Mouse (Mus musculus): ENCODE data around the gene E130114P18Rik. TPM values are rescaled to one million over a fixed set of nuclear protein-coding genes. Genes with fewer than 3 reads are reported as not detected.

Gene E130114P18Rik
- polyA plus RNA-seq, 1 experiment from 2014 or later, result 0.54 TPM

DNA sequence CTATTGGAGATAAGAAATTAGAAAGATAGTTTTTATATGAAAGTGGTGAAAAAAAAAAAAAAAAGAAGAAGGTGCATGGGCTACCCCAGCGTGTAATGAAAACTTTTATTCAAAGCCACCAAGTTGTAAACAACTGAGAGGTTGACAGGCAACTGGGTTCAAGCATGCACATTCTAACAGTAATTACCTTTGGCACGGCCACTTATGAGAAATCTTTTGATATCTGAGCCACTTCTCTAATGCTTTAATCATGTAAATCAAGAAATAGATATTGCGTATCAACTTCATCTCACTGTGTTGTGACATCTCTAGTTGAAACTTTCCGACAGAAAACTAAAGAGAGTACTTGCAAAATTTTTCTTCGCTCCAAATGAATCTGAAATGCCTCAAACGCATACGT lies 192.7 kb downstream of the E130114P18Rik start:
- peaks cover 4% of the 10 kb centered on the region; the same call in 1 of the 2 replicates for H3K27me3 ChIP-seq (ENCODE audit: insufficient read depth, low read length)
- no peaks in the 10 kb centered on the region for H3K9me3 ChIP-seq (ENCODE audit: low read length)
- ATAC-seq (ENCODE audit: low FRiP score, low TSS enrichment), result no peak
- no peak overlapping the region for H3K27ac ChIP-seq (ENCODE audit: low read length)
- H3K9ac ChIP-seq (replicated peaks; ENCODE audit: low read length), result no peak overlapping the region
- no peak overlapping the region for H3K4me2 ChIP-seq (replicated peaks; ENCODE audit: low read depth, low read length)
- 85% methylated on average over 7 of the region's 7 CpGs for WGBS
- H3K4me3 ChIP-seq (ENCODE audit: low read length), result no peak overlapping the region
- H3K4me1 ChIP-seq (ENCODE audit: insufficient read depth, low read length), result 0 out of 2 replicates have a peak, but pooled peaks cover 6% of the 10 kb centered on the region
- no peaks in the 10 kb centered on the region for H3K36me3 ChIP-seq (ENCODE audit: insufficient read depth, low read length)

- no peak for ATAC-seq (ENCODE audit: low FRiP score, low TSS enrichment)
- Histone ChIP-seq H3K4me3 (ENCODE audit: low read length) (no peak overlapping the region), H3K27ac (ENCODE audit: low read length) (no peak overlapping the region), H3K27me3 (ENCODE audit: insufficient read depth, low read length) (peaks cover 4% of the 10 kb centered on the region; the same call in 1 of the 2 replicates), H3K4me2 (replicated peaks; ENCODE audit: low read depth, low read length) (no peak overlapping the region), H3K4me1 (ENCODE audit: insufficient read depth, low read length) (0 out of 2 replicates have a peak, but pooled peaks cover 6% of the 10 kb centered on the region), H3K36me3 (ENCODE audit: insufficient read depth, low read length) (no peaks in the 10 kb centered on the region), H3K9ac (replicated peaks; ENCODE audit: low read length) (no peak overlapping the region), H3K9me3 (ENCODE audit: low read length) (no peaks in the 10 kb centered on the region)
- 70% methylated on average over 9 of the region's 9 CpGs for WGBS
Observed at GRCm38 (mm10) chr4:97584445-97585130, 193.3 kb downstream of the E130114P18Rik start.

- H3K4me1 ChIP-seq (ENCODE audit: insufficient read depth, low read length), result 0 out of 2 replicates have a peak, but pooled peaks cover 6% of the 10 kb centered on the region
- 30% methylated on average over 15 of the region's 15 CpGs for WGBS
- no peak overlapping the region for H3K27ac ChIP-seq (ENCODE audit: low read length)
- H3K9ac ChIP-seq (replicated peaks; ENCODE audit: low read length), result no peak overlapping the region
- peak overlapping the region; percentile 37 for H3K4me2 ChIP-seq (replicated peaks; ENCODE audit: low read depth, low read length)
- peak overlapping the region; percentile 14; the same call in 1 of the 2 replicates for H3K4me3 ChIP-seq (ENCODE audit: low read length)
- H3K27me3 ChIP-seq (ENCODE audit: insufficient read depth, low read length), result peaks cover 4% of the 10 kb centered on the region; the same call in 1 of the 2 replicates
- ATAC-seq (ENCODE audit: low FRiP score, low TSS enrichment), result peak; percentile 83; the same call in 1 of the 2 replicates
- H3K9me3 ChIP-seq (ENCODE audit: low read length), result no peaks in the 10 kb centered on the region
- H3K36me3 ChIP-seq (ENCODE audit: insufficient read depth, low read length), result no peaks in the 10 kb centered on the region
Observed at GRCm38 (mm10) chr4:97582796-97583430, 195.0 kb downstream of the E130114P18Rik start.

DNA sequence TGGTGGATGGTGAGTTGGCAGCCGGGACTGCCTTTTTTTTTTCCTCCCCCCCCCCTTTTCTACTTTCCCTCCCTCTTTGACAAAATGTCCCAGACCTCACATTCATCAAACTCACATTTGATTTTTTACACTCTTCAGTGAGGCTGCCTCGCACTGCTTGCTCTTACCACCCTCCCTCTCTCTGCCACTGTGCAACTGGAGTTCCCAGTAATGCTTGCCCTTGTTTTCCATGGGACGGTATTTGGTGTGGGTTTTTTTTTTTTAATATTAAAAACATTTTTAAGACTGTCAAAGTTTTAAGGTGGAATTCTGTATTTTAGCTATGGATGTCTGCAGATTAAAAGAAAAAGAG lies 195.8 kb downstream of the E130114P18Rik start:
- Histone ChIP-seq H3K27ac (ENCODE audit: low read length) (no peak overlapping the region), H3K9me3 (ENCODE audit: low read length) (no peaks in the 10 kb centered on the region), H3K9ac (replicated peaks; ENCODE audit: low read length) (no peak overlapping the region), H3K4me2 (replicated peaks; ENCODE audit: low read depth, low read length) (no peak overlapping the region), H3K27me3 (ENCODE audit: insufficient read depth, low read length) (peaks cover 4% of the 10 kb centered on the region; the same call in 1 of the 2 replicates), H3K36me3 (ENCODE audit: insufficient read depth, low read length) (no peaks in the 10 kb centered on the region), H3K4me1 (ENCODE audit: insufficient read depth, low read length) (0 out of 2 replicates have a peak, but pooled peaks cover 6% of the 10 kb centered on the region), H3K4me3 (ENCODE audit: low read length) (no peak overlapping the region)
- 54% methylated on average over 3 of the region's 3 CpGs for WGBS
- no peak for ATAC-seq (ENCODE audit: low FRiP score, low TSS enrichment)

GRCm38 (mm10) chr4:97581314-97582063 lies 196.4 kb downstream of the E130114P18Rik start:
- no peaks in the 10 kb centered on the region for H3K9me3 ChIP-seq (ENCODE audit: low read length)
- no peak overlapping the region for H3K4me3 ChIP-seq (ENCODE audit: low read length)
- ATAC-seq (ENCODE audit: low FRiP score, low TSS enrichment), result no peak
- H3K27me3 ChIP-seq (ENCODE audit: insufficient read depth, low read length), result peaks cover 4% of the 10 kb centered on the region; the same call in 1 of the 2 replicates
- 0 out of 2 replicates have a peak, but pooled peaks cover 6% of the 10 kb centered on the region for H3K4me1 ChIP-seq (ENCODE audit: insufficient read depth, low read length)
- 62% methylated on average over 12 of the region's 12 CpGs for WGBS
- H3K27ac ChIP-seq (ENCODE audit: low read length), result no peak overlapping the region
- H3K36me3 ChIP-seq (ENCODE audit: insufficient read depth, low read length), result no peaks in the 10 kb centered on the region
- no peak overlapping the region for H3K9ac ChIP-seq (replicated peaks; ENCODE audit: low read length)
- H3K4me2 ChIP-seq (replicated peaks; ENCODE audit: low read depth, low read length), result no peak overlapping the region

GRCm38 (mm10) chr4:97580906-97581305 lies 197.0 kb downstream of the E130114P18Rik start:
- H3K27me3 ChIP-seq (ENCODE audit: insufficient read depth, low read length), result peaks cover 4% of the 10 kb centered on the region; the same call in 1 of the 2 replicates
- no peaks in the 10 kb centered on the region for H3K9me3 ChIP-seq (ENCODE audit: low read length)
- no peaks in the 10 kb centered on the region for H3K36me3 ChIP-seq (ENCODE audit: insufficient read depth, low read length)
- WGBS, result 85% methylated on average over 7 of the region's 7 CpGs
- no peak overlapping the region for H3K4me2 ChIP-seq (replicated peaks; ENCODE audit: low read depth, low read length)
- ATAC-seq (ENCODE audit: low FRiP score, low TSS enrichment), result no peak
- H3K27ac ChIP-seq (ENCODE audit: low read length), result no peak overlapping the region
- H3K9ac ChIP-seq (replicated peaks; ENCODE audit: low read length), result no peak overlapping the region
- 0 out of 2 replicates have a peak, but pooled peaks cover 6% of the 10 kb centered on the region for H3K4me1 ChIP-seq (ENCODE audit: insufficient read depth, low read length)
- H3K4me3 ChIP-seq (ENCODE audit: low read length), result no peak overlapping the region

DNA sequence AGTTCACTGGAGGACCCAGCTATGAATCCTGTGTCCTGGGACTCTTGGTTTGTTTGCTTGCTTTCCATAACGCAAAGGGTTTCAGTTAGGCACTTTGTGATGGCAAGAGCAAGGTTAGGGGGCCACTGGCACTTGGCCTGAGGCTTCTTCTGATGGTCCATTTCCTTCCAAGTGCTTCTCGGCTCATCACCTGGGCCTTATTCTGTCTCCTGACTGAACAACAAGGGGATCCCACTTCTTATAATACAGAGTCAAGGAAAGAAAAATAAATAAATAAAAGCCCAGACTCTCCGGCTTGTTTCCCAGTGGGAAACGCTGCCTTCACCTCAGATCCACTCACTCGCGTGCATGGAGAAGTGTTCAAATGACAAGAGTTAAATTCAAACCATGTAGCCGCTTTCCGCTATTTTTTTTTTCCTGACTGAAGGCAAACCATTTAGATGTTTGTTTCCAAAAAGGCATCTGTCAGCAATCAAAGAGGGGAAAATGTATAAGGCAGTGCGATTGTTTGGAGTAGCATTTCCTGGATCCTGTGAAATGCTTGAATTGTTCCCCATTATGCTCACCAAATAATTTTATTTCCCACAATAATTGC lies 199.2 kb downstream of the E130114P18Rik start:
- H3K9me3 ChIP-seq (ENCODE audit: low read length), result no peaks in the 10 kb centered on the region
- H3K9ac ChIP-seq (replicated peaks; ENCODE audit: low read length), result no peak overlapping the region
- 0 out of 2 replicates have a peak, but pooled peaks cover 6% of the 10 kb centered on the region for H3K4me1 ChIP-seq (ENCODE audit: insufficient read depth, low read length)
- H3K4me2 ChIP-seq (replicated peaks; ENCODE audit: low read depth, low read length), result no peak overlapping the region
- peaks cover 4% of the 10 kb centered on the region; the same call in 1 of the 2 replicates for H3K27me3 ChIP-seq (ENCODE audit: insufficient read depth, low read length)
- no peak for ATAC-seq (ENCODE audit: low FRiP score, low TSS enrichment)
- no peak overlapping the region for H3K4me3 ChIP-seq (ENCODE audit: low read length)
- no peaks in the 10 kb centered on the region for H3K36me3 ChIP-seq (ENCODE audit: insufficient read depth, low read length)
- no peak overlapping the region for H3K27ac ChIP-seq (ENCODE audit: low read length)
- 79% methylated on average over 9 of the region's 9 CpGs for WGBS

GRCm38 (mm10) chr4:97577431-97577830 lies 200.4 kb downstream of the E130114P18Rik start:
- H3K9ac ChIP-seq (replicated peaks; ENCODE audit: low read length), result no peak overlapping the region
- no peak overlapping the region for H3K27ac ChIP-seq (ENCODE audit: low read length)
- H3K36me3 ChIP-seq (ENCODE audit: insufficient read depth, low read length), result no peaks in the 10 kb centered on the region
- 58% methylated on average over 5 of the region's 5 CpGs for WGBS
- H3K9me3 ChIP-seq (ENCODE audit: low read length), result no peaks in the 10 kb centered on the region
- 0 out of 2 replicates have a peak, but pooled peaks cover 2% of the 10 kb centered on the region for H3K4me1 ChIP-seq (ENCODE audit: insufficient read depth, low read length)
- H3K4me3 ChIP-seq (ENCODE audit: low read length), result no peak overlapping the region
- H3K27me3 ChIP-seq (ENCODE audit: insufficient read depth, low read length), result peaks cover 3% of the 10 kb centered on the region; the same call in 1 of the 2 replicates
- ATAC-seq (ENCODE audit: low FRiP score, low TSS enrichment), result no peak
- H3K4me2 ChIP-seq (replicated peaks; ENCODE audit: low read depth, low read length), result no peak overlapping the region

- no peaks in the 10 kb centered on the region for H3K4me1 ChIP-seq (ENCODE audit: insufficient read depth, low read length)
- WGBS, result 54% methylated on average over 5 of the region's 5 CpGs
- H3K4me3 ChIP-seq (ENCODE audit: low read length), result no peak overlapping the region
- H3K27ac ChIP-seq (ENCODE audit: low read length), result no peak overlapping the region
- no peaks in the 10 kb centered on the region for H3K27me3 ChIP-seq (ENCODE audit: insufficient read depth, low read length)
- no peaks in the 10 kb centered on the region for H3K9me3 ChIP-seq (ENCODE audit: low read length)
- no peaks in the 10 kb centered on the region for H3K36me3 ChIP-seq (ENCODE audit: insufficient read depth, low read length)
- H3K4me2 ChIP-seq (replicated peaks; ENCODE audit: low read depth, low read length), result no peak overlapping the region
- no peak for ATAC-seq (ENCODE audit: low FRiP score, low TSS enrichment)
- no peak overlapping the region for H3K9ac ChIP-seq (replicated peaks; ENCODE audit: low read length)
Observed at GRCm38 (mm10) chr4:97575447-97575846, 202.4 kb downstream of the E130114P18Rik start.

Measured in kidney, embryonic 16.5 days (tissue).